ENCODE assay signal across 9 mouse cellular contexts in the genomic region with DNA sequence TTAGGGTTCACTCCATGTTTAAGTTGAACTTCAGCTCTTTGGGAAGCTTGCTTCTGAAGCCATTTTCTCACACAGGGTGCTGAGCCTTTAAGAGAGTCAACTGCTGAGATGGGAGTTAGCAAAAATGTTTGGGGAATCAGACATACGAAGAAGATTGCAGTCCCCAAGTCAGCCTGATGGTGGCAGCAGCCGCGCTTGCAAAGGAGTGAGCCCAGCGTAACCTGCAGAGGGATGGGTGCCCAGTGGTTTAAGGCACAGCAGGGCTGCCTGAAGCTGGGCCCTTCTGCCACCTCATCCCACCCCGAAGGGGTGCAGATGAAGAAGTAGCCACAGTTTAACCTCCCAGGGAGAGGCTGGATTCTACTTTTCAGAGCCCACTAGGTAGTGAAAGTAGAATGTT. TPM values are rescaled to one million over a fixed set of nuclear protein-coding genes. Genes with fewer than 3 reads are reported as not detected.
DNase-seq lines count a peak whose midpoint lies in the region; ATAC-seq lines count a peak whose summit lies in the region.
"Had no signal": no experiment of that assay in that cellular context is flagged by ENCODE, and none has a peak within 500 bp of the region (broad histone marks: within the 10 kb centered on the region; RNA-seq: fewer than 3 reads in every experiment).

No protein-coding gene starts in this region.

- H3K9ac ChIP-seq in forebrain, embryonic 14.5 days (ENCODE audit: low read length), result no peak overlapping the region
- H3K9ac ChIP-seq: limb, embryonic 12.5 days had no signal

- no peak overlapping the region for H3K27ac ChIP-seq in forebrain, embryonic 14.5 days (ENCODE audit: low read depth, low read length)
- H3K27ac ChIP-seq: limb, embryonic 12.5 days had no signal

- H3K4me3 ChIP-seq in forebrain, embryonic 14.5 days (ENCODE audit: low read depth, low read length), result no peak overlapping the region
- H3K4me3 ChIP-seq: limb, embryonic 12.5 days had no signal

- H3K27me3 ChIP-seq in forebrain, embryonic 14.5 days (replicated peaks; ENCODE audit: control insufficient read depth, insufficient read depth, low read length), result no peaks in the 10 kb centered on the region

- peak; percentile 76; the same call in 1 of the 2 replicates for ATAC-seq in forebrain, embryonic 14.5 days
- ATAC-seq in hematopoietic stem cell, adult 5-6 weeks (replicated peaks in 1 of 2; ENCODE audit: insufficient read depth in 1 of 2, low FRiP score in 2 of 2, low TSS enrichment in 1 of 2, low read depth in 1 of 2, poor library complexity in 2 of 2, severe bottlenecking in 2 of 2), result peak; percentile 83 to 84
- no peak for ATAC-seq in erythroid progenitor cell, adult 5-6 weeks (replicated peaks; ENCODE audit: low FRiP score, poor library complexity, severe bottlenecking)

- no peaks in the 10 kb centered on the region for H3K36me3 ChIP-seq in forebrain, embryonic 14.5 days (ENCODE audit: control insufficient read depth, insufficient read depth, low read length)
- H3K36me3 ChIP-seq: limb, embryonic 12.5 days had no signal

- no peaks in the 10 kb centered on the region for H3K9me3 ChIP-seq in forebrain, embryonic 14.5 days (replicated peaks; ENCODE audit: control insufficient read depth, low read length)
- H3K9me3 ChIP-seq: limb, embryonic 12.5 days had no signal

- 5% methylated on average over 5 of the region's 5 CpGs for WGBS in forebrain, embryonic 14.5 days

- H3K4me1 ChIP-seq in forebrain, embryonic 14.5 days (ENCODE audit: control insufficient read depth, insufficient read depth, low read length), result no peaks in the 10 kb centered on the region

- DNase-seq in Muller cell, postnatal 12 days (ENCODE audit: inconsistent ontology term), result peak; percentile 56
- peak; percentile 7 for DNase-seq in c-Kit-positive CD71-positive TER-119-positive erythroid progenitor cells, embryonic 14.5 days (ENCODE audit: low spot score)
- peak; percentile 87 for DNase-seq in forebrain, embryonic 14.5 days (ENCODE audit: low spot score)
- peak; percentile 81 to 99 for DNase-seq in layer of hippocampus, postnatal 25 days (ENCODE audit: extremely low spot score in 1 of 2, low spot score in 1 of 2)
- peak; percentile 62 to 80 for DNase-seq in lung, postnatal 4 days
- peak; percentile 95 for DNase-seq in right cerebral cortex, adult 2 months (ENCODE audit: low spot score in 2 of 2)

- no peak overlapping the region for H3K4me2 ChIP-seq in forebrain, embryonic 14.5 days (ENCODE audit: low read length)
- H3K4me2 ChIP-seq: limb, embryonic 12.5 days had no signal

RNA-seq across cellular contexts. Expression of gene Kirrel3, which starts 13.0 kb away (rescaled TPM):
- polyA plus RNA-seq in forebrain, embryonic 14.5 days (2014; fragmentation: Nextera tagmentation; extraction: Ambion mirVana), result 31.0 and 43.8 TPM in 2 replicates
- total RNA-seq in hematopoietic stem cell, adult 5-6 weeks (2017), result 0.20 TPM in 1 of 2 replicates, not detected in the other
- 10 to 100 TPM; 53.4 to 60.1 TPM for total RNA-seq in layer of hippocampus, postnatal 25 days (2021)
- not detected in 2 replicates for total RNA-seq in erythroid progenitor cell, adult 5-6 weeks (2015; ENCODE audit: low replicate concordance)
- not detected in 2 replicates for total RNA-seq in erythroid progenitor cell, adult 5-6 weeks (2017; ENCODE audit: low replicate concordance)

Comparison
In these comparisons a context has a peak if more than half of its experiments do, and no peak if none do; other contexts are left out.
1. DNase-seq: peak in every context shown above with its lines; median percentile 95 in right cerebral cortex, adult 2 months; 90 in layer of hippocampus, postnatal 25 days; 87 in forebrain, embryonic 14.5 days; 71 in lung, postnatal 4 days; 56 in Muller cell, postnatal 12 days; 7 in c-Kit-positive CD71-positive TER-119-positive erythroid progenitor cells, embryonic 14.5 days.
2. RNA of gene Kirrel3, which starts 13.0 kb away (total RNA-seq): 53.4 to 60.1 TPM in layer of hippocampus, postnatal 25 days; 0.20 TPM in hematopoietic stem cell, adult 5-6 weeks and not detected in erythroid progenitor cell, adult 5-6 weeks; every median in the first group is over 10 times any median in the second.